Mouse (Mus musculus): ENCODE measurements around the gene Nr2c2ap. TPM values are rescaled to one million over a fixed set of nuclear protein-coding genes. Genes with fewer than 3 reads are reported as not detected.

Nr2c2ap gene
- total and polyA plus RNA-seq, 2 experiments: 3.3 to 15.0 TPM

DNA sequence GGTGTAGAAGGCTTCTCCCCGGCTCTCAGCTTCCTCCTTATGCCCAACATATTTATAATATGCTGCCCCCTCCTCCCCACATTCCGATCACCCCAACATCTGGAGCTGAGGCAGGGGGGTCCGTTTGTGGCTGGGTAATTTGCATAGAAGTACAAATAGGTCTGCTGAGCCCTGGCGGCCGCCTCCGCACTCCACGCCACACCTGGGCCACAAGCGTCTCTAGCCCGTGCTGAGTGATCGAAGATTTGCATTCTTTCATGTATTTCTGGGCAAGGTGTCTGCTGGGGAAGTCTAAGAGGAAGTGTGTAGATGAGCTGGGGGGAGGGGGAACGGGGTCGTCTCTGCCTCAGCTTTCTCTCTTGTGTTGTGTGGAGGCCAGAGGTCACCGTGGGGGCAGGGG lies 28.9 kb downstream of the Nr2c2ap start:
- Histone ChIP-seq H3K4me1 (ENCODE audit: control insufficient read depth, insufficient read depth, low read length) (no peaks in the 10 kb centered on the region), H3K27ac (replicated peaks; ENCODE audit: insufficient read depth, low read depth, low read length) (no peak overlapping the region), H3K79me2 (ENCODE audit: control insufficient read depth, insufficient read depth, low read length) (no peaks in the 10 kb centered on the region), H3K9ac (ENCODE audit: low read depth, low read length) (no peak overlapping the region), H3K27me3 (ENCODE audit: control insufficient read depth, insufficient read depth, low read length) (no peaks in the 10 kb centered on the region), H3K36me3 (ENCODE audit: control insufficient read depth, insufficient read depth, low read length) (no peaks in the 10 kb centered on the region), H3K4me3 (ENCODE audit: insufficient read depth, low read depth, low read length) (no peak overlapping the region)
- no peak for DNase-seq (ENCODE audit: extremely low read depth, low read depth, low spot score)
- 80% methylated on average over 13 of the region's 13 CpGs for WGBS
- TF ChIP-seq POLR2A (IDR thresholded peaks at IDR 0.05; ENCODE audit: extremely low read depth, insufficient read depth, low read length) (no peak), CTCF (IDR thresholded peaks at IDR 0.05; ENCODE audit: low read depth, low read length) (no peak)

DNA sequence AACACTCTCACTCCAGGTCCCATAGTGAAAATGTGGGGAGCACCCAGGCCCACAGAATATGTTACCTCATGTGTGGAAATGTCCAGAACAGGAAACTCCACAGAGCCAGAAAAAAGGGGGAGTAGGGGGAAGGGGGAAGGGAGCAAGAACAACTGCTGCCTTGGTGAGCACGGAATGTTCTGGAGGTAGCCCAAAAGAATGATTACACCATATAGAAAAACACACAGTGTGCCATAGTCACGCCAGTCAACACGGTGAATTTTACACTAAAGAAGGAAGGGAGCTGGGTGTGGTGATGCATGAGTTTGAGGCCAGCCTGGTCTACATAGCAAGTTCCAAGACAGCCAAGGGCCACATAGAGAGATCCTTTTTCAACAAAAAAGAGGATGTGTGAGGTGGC lies 32.2 kb downstream of the Nr2c2ap start:
- 83% methylated on average over 3 of the region's 3 CpGs for WGBS

DNA sequence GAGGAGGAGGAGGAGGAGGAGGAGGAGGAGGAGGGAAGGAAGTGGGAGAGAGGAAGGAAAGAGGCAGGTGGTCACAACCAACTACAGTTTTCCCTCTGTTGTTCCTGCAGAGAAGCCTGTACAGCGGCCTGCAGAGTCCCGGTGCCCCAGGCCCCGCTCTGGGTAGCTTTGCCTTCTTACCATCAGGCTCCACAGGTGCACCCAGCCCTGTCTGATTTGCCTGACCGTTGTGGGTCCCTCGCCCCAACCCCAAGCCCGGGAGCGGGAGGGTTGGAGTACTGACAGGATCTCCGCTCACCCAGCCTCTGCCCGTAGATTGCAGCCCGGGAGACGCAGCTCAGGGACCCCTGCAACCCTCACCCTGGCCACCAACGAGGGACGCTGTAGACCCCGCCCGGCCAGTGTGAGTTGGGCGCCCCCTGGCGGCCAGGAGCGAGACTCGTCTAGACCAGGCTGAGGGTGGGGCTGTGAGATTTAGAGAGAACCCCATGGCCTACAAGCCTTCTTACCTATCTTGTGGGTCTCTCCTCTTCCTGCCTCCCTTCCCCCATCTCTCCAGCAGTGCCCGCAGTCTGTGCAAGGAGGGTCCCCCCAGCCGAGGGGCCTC lies 35.5 kb downstream of the Nr2c2ap start:
- Histone ChIP-seq H3K79me2 (ENCODE audit: control insufficient read depth, insufficient read depth, low read length) (no peaks in the 10 kb centered on the region), H3K27ac (replicated peaks; ENCODE audit: insufficient read depth, low read depth, low read length) (no peak overlapping the region), H3K27me3 (ENCODE audit: control insufficient read depth, insufficient read depth, low read length) (peaks cover 9% of the 10 kb centered on the region; the same call in 1 of the 2 replicates), H3K36me3 (ENCODE audit: control insufficient read depth, insufficient read depth, low read length) (no peaks in the 10 kb centered on the region), H3K4me3 (ENCODE audit: insufficient read depth, low read depth, low read length) (peak overlapping the region; percentile 18; the same call in 1 of the 2 replicates), H3K9ac (ENCODE audit: low read depth, low read length) (0 out of 2 replicates have a peak overlapping the region, but pooled peaks have one; percentile 45), H3K4me1 (ENCODE audit: control insufficient read depth, insufficient read depth, low read length) (peaks cover 7% of the 10 kb centered on the region; the same call in 1 of the 2 replicates)
- no peak for DNase-seq (ENCODE audit: extremely low read depth, low read depth, low spot score)
- TF ChIP-seq CTCF (IDR thresholded peaks at IDR 0.05; ENCODE audit: low read depth, low read length) (peak; percentile 87), POLR2A (IDR thresholded peaks at IDR 0.05; ENCODE audit: extremely low read depth, insufficient read depth, low read length) (no peak)
- WGBS: 3% methylated on average over 21 of the region's 21 CpGs

More for the DNA sequence above, 32.2 kb downstream of the Nr2c2ap start:
- Histone ChIP-seq H3K9ac (ENCODE audit: low read depth, low read length) (no peak overlapping the region), H3K36me3 (ENCODE audit: control insufficient read depth, insufficient read depth, low read length) (no peaks in the 10 kb centered on the region), H3K4me3 (ENCODE audit: insufficient read depth, low read depth, low read length) (no peak overlapping the region), H3K79me2 (ENCODE audit: control insufficient read depth, insufficient read depth, low read length) (no peaks in the 10 kb centered on the region), H3K4me1 (ENCODE audit: control insufficient read depth, insufficient read depth, low read length) (peaks cover 1% of the 10 kb centered on the region; the same call in 1 of the 2 replicates), H3K27me3 (ENCODE audit: control insufficient read depth, insufficient read depth, low read length) (peaks cover 9% of the 10 kb centered on the region; the same call in 1 of the 2 replicates), H3K27ac (replicated peaks; ENCODE audit: insufficient read depth, low read depth, low read length) (no peak overlapping the region)
- no peak for TF ChIP-seq POLR2A (IDR thresholded peaks at IDR 0.05; ENCODE audit: extremely low read depth, insufficient read depth, low read length)
- TF ChIP-seq CTCF (IDR thresholded peaks at IDR 0.05; ENCODE audit: low read depth, low read length): no peak
- DNase-seq (ENCODE audit: extremely low read depth, low read depth, low spot score): no peak

DNA sequence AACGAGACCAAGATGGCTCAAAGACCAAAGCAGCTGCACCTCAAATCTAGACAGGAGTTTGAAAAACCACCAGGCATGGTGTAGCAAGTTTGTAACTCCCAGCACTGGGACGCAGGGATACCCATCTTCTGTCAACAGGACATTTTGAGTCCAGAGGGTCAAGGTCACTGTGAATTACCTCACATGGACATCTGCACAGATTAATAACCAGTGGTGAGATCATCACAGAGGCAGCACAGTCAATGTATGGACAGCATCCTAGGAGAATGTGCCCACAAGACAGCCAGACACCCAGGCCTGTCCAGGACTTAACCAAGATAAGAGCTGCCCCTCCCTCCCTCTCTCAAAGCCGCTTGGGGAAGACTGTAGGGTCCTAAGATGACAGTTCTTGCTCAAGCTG lies 39.0 kb downstream of the Nr2c2ap start:
- no peak for TF ChIP-seq POLR2A (IDR thresholded peaks at IDR 0.05; ENCODE audit: extremely low read depth, insufficient read depth, low read length)
- TF ChIP-seq CTCF (IDR thresholded peaks at IDR 0.05; ENCODE audit: low read depth, low read length): no peak
- Histone ChIP-seq H3K79me2 (ENCODE audit: control insufficient read depth, insufficient read depth, low read length) (peaks cover 3% of the 10 kb centered on the region; the same call in 1 of the 2 replicates), H3K27me3 (ENCODE audit: control insufficient read depth, insufficient read depth, low read length) (peaks cover 9% of the 10 kb centered on the region; the same call in 1 of the 2 replicates), H3K4me1 (ENCODE audit: control insufficient read depth, insufficient read depth, low read length) (peaks cover 12% of the 10 kb centered on the region; the same call in 1 of the 2 replicates), H3K4me3 (ENCODE audit: insufficient read depth, low read depth, low read length) (no peak overlapping the region), H3K27ac (replicated peaks; ENCODE audit: insufficient read depth, low read depth, low read length) (no peak overlapping the region), H3K9ac (ENCODE audit: low read depth, low read length) (no peak overlapping the region), H3K36me3 (ENCODE audit: control insufficient read depth, insufficient read depth, low read length) (no peaks in the 10 kb centered on the region)
- WGBS: 55% methylated on average over 3 of the region's 3 CpGs
- peak; percentile 42 for DNase-seq (ENCODE audit: extremely low read depth, low read depth, low spot score)

- no peak overlapping the region for H3K9ac ChIP-seq (ENCODE audit: low read depth, low read length)
- TF ChIP-seq POLR2A (IDR thresholded peaks at IDR 0.05; ENCODE audit: extremely low read depth, insufficient read depth, low read length) (no peak), CTCF (IDR thresholded peaks at IDR 0.05; ENCODE audit: low read depth, low read length) (no peak)
- peaks cover 4% of the 10 kb centered on the region; the same call in 1 of the 2 replicates for H3K27me3 ChIP-seq (ENCODE audit: control insufficient read depth, insufficient read depth, low read length)
- no peak for DNase-seq (ENCODE audit: extremely low read depth, low read depth, low spot score)
- 45% methylated on average over 3 of the region's 3 CpGs for WGBS
- no peak overlapping the region for H3K27ac ChIP-seq (replicated peaks; ENCODE audit: insufficient read depth, low read depth, low read length)
- no peaks in the 10 kb centered on the region for H3K36me3 ChIP-seq (ENCODE audit: control insufficient read depth, insufficient read depth, low read length)
- H3K4me1 ChIP-seq (ENCODE audit: control insufficient read depth, insufficient read depth, low read length): peaks cover 12% of the 10 kb centered on the region; the same call in 1 of the 2 replicates
- H3K4me3 ChIP-seq (ENCODE audit: insufficient read depth, low read depth, low read length): no peak overlapping the region
- peaks cover 3% of the 10 kb centered on the region; the same call in 1 of the 2 replicates for H3K79me2 ChIP-seq (ENCODE audit: control insufficient read depth, insufficient read depth, low read length)
Observed at GRCm38 (mm10) chr8:70170748-70171147, 39.6 kb downstream of the Nr2c2ap start.

DNA sequence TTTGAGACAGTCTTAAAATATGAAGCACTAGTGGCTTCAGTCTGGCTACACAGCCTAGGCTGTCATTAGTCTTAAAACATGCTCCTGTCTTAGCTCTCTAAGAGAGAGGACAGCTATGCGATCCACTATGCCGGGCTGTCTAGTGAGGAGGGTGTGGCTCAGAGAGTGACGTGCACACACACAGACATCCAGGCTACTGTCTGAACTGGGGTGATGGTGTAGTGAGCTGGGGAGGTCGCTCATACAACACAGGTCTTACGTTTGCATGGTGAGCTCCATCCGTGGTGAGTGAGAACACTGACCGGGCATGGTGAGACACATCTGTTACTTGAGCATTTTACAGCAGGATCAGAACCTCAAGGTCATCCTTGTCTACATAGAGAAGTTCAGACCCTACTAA lies 40.1 kb downstream of the Nr2c2ap start:
- H3K9ac ChIP-seq (ENCODE audit: low read depth, low read length): no peak overlapping the region
- H3K27ac ChIP-seq (replicated peaks; ENCODE audit: insufficient read depth, low read depth, low read length): no peak overlapping the region
- no peak overlapping the region for H3K4me3 ChIP-seq (ENCODE audit: insufficient read depth, low read depth, low read length)
- H3K4me1 ChIP-seq (ENCODE audit: control insufficient read depth, insufficient read depth, low read length): peaks cover 12% of the 10 kb centered on the region; the same call in 1 of the 2 replicates
- H3K79me2 ChIP-seq (ENCODE audit: control insufficient read depth, insufficient read depth, low read length): peaks cover 3% of the 10 kb centered on the region; the same call in 1 of the 2 replicates
- 80% methylated on average over 7 of the region's 7 CpGs for WGBS
- no peaks in the 10 kb centered on the region for H3K27me3 ChIP-seq (ENCODE audit: control insufficient read depth, insufficient read depth, low read length)
- H3K36me3 ChIP-seq (ENCODE audit: control insufficient read depth, insufficient read depth, low read length): no peaks in the 10 kb centered on the region
- no peak for TF ChIP-seq POLR2A (IDR thresholded peaks at IDR 0.05; ENCODE audit: extremely low read depth, insufficient read depth, low read length)
- no peak for TF ChIP-seq CTCF (IDR thresholded peaks at IDR 0.05; ENCODE audit: low read depth, low read length)
- DNase-seq (ENCODE audit: extremely low read depth, low read depth, low spot score): no peak

Measured in liver, adult 2 months (tissue).